Mouse (Mus musculus): ENCODE results near the gene Eif4g3. TPM values are rescaled to one million over a fixed set of nuclear protein-coding genes. Genes with fewer than 3 reads are reported as not detected.

The Eif4g3 gene
- polyA plus RNA-seq, 1 experiment from 2014 or later, result 25.1 TPM

DNA sequence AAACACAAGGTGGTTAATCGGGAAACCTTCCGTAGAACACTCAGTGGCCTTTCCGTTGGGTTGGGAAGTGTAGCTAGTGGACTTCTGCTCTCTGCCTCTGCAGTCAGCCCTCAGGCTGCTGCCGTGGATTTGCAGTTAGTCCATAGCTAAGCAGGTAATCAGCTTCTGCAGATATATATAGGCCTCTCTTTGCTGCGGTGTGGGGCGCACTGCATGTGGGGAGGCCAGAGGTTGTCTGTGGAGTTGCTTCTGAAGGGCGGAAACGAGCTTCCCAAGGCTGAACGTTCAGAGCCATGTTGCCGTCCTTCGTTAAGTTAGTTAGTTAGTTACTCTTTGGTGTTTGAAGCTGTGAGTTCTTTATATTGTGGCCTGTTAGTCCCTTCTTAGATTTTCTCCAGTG, 80.3 kb downstream of the Eif4g3 start:
- WGBS, result 90% methylated on average over 11 of the region's 11 CpGs
- ATAC-seq, result no peak
- H3K27me3 ChIP-seq (replicated peaks), result no peaks in the 10 kb centered on the region
- H3K9ac ChIP-seq, result no peak overlapping the region
- H3K9me3 ChIP-seq, result no peaks in the 10 kb centered on the region
- H3K4me2 ChIP-seq (replicated peaks), result no peak overlapping the region
- 0 out of 2 replicates have a peak, but pooled peaks cover 2% of the 10 kb centered on the region for H3K36me3 ChIP-seq
- no peak overlapping the region for H3K27ac ChIP-seq
- H3K4me3 ChIP-seq (replicated peaks), result no peak overlapping the region
- H3K4me1 ChIP-seq (replicated peaks), result 0 out of 2 replicates have a peak, but pooled peaks cover 4% of the 10 kb centered on the region

DNA sequence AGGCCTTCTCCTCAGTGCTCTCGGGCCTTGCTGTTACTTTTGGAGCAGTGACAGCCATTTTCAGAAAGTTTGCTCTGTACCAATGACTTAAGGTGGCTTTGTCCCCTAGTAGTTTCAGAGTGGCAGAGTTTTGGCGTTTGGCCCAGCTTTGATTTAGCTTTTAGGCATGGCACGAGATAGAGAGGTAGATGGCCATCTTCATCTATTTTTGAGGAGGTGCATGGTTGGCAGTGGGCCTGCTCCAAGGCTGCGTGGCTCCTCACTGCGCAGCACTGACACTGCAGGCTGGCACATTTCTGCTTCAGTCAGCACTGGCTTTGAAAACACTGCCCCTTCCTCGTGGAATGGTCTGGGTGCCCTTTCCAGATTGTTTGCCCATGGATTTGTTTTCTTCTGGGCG, 80.7 kb downstream of the Eif4g3 start:
- Histone ChIP-seq H3K27ac (no peak overlapping the region), H3K9ac (no peak overlapping the region), H3K4me2 (replicated peaks) (no peak overlapping the region), H3K9me3 (no peaks in the 10 kb centered on the region), H3K36me3 (0 out of 2 replicates have a peak, but pooled peaks cover 2% of the 10 kb centered on the region), H3K27me3 (replicated peaks) (no peaks in the 10 kb centered on the region), H3K4me3 (replicated peaks) (no peak overlapping the region), H3K4me1 (replicated peaks) (0 out of 2 replicates have a peak, but pooled peaks cover 4% of the 10 kb centered on the region)
- WGBS, result 69% methylated on average over 7 of the region's 7 CpGs
- no peak for ATAC-seq

DNA sequence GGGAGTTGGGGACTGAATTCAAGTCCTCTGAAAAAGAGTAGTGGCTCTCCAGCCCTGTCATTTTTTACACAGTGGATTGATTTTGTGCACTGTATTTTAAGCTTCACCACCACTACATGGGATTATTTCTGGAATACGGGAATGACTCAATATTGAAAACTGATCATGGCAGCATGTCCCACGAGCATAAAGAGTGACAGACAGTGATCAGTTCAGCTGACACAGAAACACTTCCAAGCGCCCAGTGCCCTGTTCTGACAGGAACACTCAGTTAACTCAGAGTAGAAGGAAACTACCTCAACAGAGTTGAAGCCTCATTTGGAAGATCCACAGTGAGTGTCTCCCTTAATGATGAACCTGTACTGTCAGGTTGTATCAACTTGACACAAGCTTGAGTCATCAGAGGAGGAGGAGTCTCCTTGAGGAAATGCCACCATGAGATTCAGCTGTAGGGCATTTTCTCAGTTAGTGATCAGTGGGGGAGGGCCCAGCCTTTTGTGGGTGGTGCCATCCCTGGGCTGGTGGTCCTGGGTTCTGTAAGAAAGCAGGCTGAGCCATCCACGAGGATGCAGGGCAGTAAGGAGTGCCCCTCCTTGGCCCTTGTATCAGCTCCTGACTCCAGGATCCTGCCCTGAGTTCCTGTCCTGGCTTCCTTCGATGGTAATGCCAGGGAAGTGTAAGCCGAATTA, 82.2 kb downstream of the Eif4g3 start:
- no peak for ATAC-seq

DNA sequence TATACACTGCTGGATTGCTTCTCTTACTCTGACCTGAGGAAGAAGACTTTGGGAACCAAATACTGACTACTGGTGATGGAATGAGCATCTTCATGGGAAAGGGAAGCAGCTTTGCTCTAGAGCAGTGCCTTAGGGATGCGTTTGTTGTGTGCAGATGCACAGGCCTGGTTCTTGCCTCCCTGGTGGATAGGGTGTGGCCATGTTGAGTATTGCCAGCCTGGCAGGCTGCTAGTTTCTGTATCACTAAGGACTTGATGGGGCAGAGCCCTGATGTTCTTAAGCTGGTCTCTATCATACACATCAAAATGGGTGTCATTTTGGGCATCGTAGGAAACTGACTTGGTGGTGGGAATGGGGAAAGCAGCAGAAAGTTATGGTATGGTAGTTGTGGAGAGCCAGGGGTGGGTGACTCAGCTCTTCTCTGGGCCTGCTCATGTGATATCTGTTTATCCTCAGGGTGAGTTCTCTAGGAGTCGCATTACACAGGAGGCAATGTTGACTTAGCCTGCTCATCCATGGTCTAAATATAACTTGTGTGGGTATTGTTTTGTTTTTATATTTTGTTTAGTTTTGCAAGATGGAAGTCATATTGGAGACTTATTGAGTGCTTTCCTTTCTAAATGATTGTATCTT, 85.0 kb downstream of the Eif4g3 start:
- H3K36me3 ChIP-seq, result peaks cover 3% of the 10 kb centered on the region; the same call in 1 of the 2 replicates
- H3K27ac ChIP-seq, result no peak overlapping the region
- H3K4me3 ChIP-seq (replicated peaks), result no peak overlapping the region
- ATAC-seq, result no peak
- no peak overlapping the region for H3K9ac ChIP-seq
- no peaks in the 10 kb centered on the region for H3K9me3 ChIP-seq
- no peak overlapping the region for H3K4me2 ChIP-seq (replicated peaks)
- WGBS, result 80% methylated on average over 3 of the region's 3 CpGs
- H3K4me1 ChIP-seq (replicated peaks), result no peaks in the 10 kb centered on the region
- no peaks in the 10 kb centered on the region for H3K27me3 ChIP-seq (replicated peaks)

More for the DNA sequence above, 82.2 kb downstream of the Eif4g3 start:
- Histone ChIP-seq H3K9ac (no peak overlapping the region), H3K4me3 (replicated peaks) (no peak overlapping the region), H3K27ac (no peak overlapping the region), H3K9me3 (no peaks in the 10 kb centered on the region), H3K36me3 (0 out of 2 replicates have a peak, but pooled peaks cover 2% of the 10 kb centered on the region), H3K4me1 (replicated peaks) (no peaks in the 10 kb centered on the region), H3K27me3 (replicated peaks) (no peaks in the 10 kb centered on the region), H3K4me2 (replicated peaks) (no peak overlapping the region)
- 66% methylated on average over 6 of the region's 6 CpGs for WGBS

DNA sequence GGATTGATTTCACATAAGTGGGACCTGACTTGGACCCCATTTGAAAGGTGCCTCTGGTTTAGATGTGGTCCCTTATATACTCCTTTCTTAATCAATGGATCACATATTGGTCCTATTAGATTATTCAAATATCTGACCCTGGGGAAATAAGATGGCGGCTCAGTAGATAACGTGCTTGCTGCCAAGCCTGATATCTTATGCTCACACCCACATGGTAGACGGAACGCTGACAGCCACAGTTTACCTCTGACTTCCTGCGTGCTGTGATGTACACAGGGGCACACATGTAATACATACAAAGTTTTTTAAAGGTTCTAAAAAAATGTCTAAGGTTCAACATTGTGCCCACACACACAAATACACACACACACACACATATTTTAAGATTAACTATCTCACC, 86.4 kb downstream of the Eif4g3 start:
- no peaks in the 10 kb centered on the region for H3K4me1 ChIP-seq (replicated peaks)
- no peak overlapping the region for H3K4me2 ChIP-seq (replicated peaks)
- H3K36me3 ChIP-seq, result peaks cover 9% of the 10 kb centered on the region
- H3K4me3 ChIP-seq (replicated peaks), result no peak overlapping the region
- no peaks in the 10 kb centered on the region for H3K9me3 ChIP-seq
- 91% methylated on average over 5 of the region's 5 CpGs for WGBS
- H3K9ac ChIP-seq, result no peak overlapping the region
- H3K27ac ChIP-seq, result no peak overlapping the region
- H3K27me3 ChIP-seq (replicated peaks), result no peaks in the 10 kb centered on the region
- ATAC-seq, result no peak

DNA sequence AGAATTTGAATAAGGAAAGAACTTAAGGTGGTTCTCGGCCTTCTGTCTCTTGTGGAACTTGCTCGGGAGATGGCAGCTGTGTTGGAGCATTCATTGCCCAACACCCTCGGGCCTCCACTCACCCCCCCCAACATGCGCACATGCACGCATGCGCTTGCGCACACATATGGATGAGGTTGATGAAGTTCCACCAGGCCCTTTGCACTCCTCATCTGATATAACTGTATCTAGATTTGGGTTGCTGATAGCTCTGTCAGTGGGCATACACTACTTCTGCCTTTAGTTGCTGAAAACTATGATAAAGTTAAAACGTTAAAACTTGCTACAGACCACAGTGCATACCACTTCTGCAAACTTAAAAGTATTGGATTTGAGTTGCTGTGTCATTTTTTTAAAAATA, 89.6 kb downstream of the Eif4g3 start:
- H3K4me2 ChIP-seq (replicated peaks), result no peak overlapping the region
- H3K27me3 ChIP-seq (replicated peaks), result no peaks in the 10 kb centered on the region
- no peaks in the 10 kb centered on the region for H3K9me3 ChIP-seq
- H3K9ac ChIP-seq, result no peak overlapping the region
- H3K36me3 ChIP-seq, result peaks cover 22% of the 10 kb centered on the region
- WGBS, result 91% methylated on average over 8 of the region's 8 CpGs
- no peak overlapping the region for H3K4me3 ChIP-seq (replicated peaks)
- H3K27ac ChIP-seq, result no peak overlapping the region
- no peak for ATAC-seq
- no peaks in the 10 kb centered on the region for H3K4me1 ChIP-seq (replicated peaks)

DNA sequence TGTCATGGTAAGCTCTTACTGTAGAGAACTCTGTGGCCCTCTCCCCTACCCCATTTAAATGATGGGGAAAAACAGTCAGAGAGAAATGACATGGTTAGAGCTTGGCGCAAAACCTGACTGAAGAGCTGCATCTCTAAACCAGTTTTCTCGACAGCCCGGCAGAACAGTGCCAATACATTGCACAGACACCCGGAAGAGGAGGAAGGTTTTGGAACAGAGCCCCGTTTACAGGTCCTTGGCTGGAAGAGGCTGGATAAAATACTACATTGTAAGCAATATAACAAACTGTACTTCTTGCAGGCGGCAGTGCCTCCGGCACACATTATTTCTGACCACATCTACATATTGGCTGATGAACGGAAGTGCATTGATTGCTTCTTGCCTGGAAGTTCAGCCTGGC, 91.3 kb downstream of the Eif4g3 start:
- Histone ChIP-seq H3K9me3 (no peaks in the 10 kb centered on the region), H3K27me3 (replicated peaks) (no peaks in the 10 kb centered on the region), H3K4me1 (replicated peaks) (no peaks in the 10 kb centered on the region), H3K9ac (no peak overlapping the region), H3K4me2 (replicated peaks) (no peak overlapping the region), H3K4me3 (replicated peaks) (no peak overlapping the region), H3K36me3 (peaks cover 19% of the 10 kb centered on the region), H3K27ac (no peak overlapping the region)
- WGBS, result 67% methylated on average over 8 of the region's 8 CpGs
- no peak for ATAC-seq

DNA sequence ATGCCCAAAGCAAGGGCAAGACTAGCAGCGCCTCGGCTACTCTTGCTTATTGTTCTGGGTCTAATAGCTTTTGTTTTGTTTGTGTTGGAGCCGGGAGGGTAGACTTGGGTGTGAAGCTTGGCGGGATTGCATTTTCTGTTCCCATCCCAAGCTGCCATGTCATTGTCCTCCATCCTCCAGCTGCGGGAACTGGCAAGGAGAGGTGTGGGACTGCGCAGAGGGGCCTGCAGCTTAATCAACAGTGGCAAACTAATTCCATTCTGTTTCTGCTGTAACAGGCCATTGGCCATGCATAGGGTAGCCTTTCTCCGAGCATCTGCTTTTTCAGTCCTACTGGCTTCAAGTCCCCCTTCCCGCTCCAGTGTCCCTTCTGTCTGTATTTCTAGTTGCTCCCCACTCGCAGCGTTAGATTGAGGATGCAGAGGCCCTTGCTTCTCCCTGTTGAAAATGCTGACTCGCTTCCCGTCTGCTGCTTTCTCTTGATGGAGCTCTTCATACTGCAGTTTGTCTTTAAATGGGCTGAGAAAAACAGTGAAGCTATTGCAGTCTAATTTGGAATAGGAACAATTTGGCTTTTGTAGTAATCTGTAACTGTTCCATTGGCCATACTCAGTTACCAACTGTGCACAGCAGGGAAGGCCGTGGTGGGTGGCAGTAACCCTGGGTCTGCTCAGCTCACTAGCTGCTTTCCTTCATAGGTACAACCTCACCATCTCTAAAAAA, 92.2 kb downstream of the Eif4g3 start:
- 84% methylated on average over 13 of the region's 13 CpGs for WGBS
- Histone ChIP-seq H3K9me3 (no peaks in the 10 kb centered on the region), H3K9ac (no peak overlapping the region), H3K4me1 (replicated peaks) (no peaks in the 10 kb centered on the region), H3K4me3 (replicated peaks) (no peak overlapping the region), H3K36me3 (peaks cover 19% of the 10 kb centered on the region), H3K27me3 (replicated peaks) (no peaks in the 10 kb centered on the region), H3K4me2 (replicated peaks) (no peak overlapping the region), H3K27ac (no peak overlapping the region)
- no peak for ATAC-seq

DNA sequence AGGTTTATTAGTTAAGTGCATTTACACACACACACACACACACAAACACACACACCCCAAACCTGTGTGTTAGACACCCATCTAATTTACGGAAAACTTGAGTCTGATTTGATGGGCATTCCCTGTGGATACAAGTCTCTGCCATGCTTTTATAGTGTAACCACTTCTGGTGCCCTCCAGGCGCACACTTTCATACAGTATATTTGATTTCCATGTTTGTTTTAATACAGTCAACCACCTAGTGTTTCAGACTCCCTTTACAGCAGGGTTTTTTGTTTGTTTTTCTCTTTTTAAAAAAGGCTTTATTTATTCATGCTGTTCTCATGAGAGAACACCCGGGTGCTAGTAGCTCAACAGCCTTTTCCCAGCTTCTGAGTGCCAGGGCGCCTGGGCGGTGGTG, 94.1 kb downstream of the Eif4g3 start:
- no peak for ATAC-seq
- no peaks in the 10 kb centered on the region for H3K27me3 ChIP-seq (replicated peaks)
- no peak overlapping the region for H3K4me2 ChIP-seq (replicated peaks)
- 84% methylated on average over 5 of the region's 5 CpGs for WGBS
- no peak overlapping the region for H3K4me3 ChIP-seq (replicated peaks)
- peaks cover 19% of the 10 kb centered on the region for H3K36me3 ChIP-seq
- H3K27ac ChIP-seq, result no peak overlapping the region
- H3K4me1 ChIP-seq (replicated peaks), result no peaks in the 10 kb centered on the region
- no peak overlapping the region for H3K9ac ChIP-seq
- H3K9me3 ChIP-seq, result no peaks in the 10 kb centered on the region

DNA sequence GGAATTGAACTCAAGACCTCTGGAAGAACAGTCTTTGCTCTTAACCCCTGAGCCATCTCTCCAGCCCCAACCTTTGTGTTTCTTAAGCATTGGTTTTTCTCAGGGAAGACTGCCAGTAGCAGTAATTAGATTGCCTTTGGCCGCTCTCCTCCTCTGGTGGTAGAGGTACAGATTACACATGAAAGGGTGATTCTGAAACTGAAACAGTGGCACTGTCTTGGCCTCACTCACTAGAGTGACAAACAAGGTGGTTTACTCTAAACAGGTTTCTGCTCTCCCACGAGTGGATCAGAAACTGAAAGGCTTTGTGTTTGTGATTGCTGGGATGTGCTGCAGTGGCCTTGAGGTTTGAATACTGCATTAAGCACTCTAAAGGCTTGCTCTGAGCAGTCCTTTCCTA, 96.7 kb downstream of the Eif4g3 start:
- no peak overlapping the region for H3K4me2 ChIP-seq (replicated peaks)
- ATAC-seq, result no peak
- no peak overlapping the region for H3K9ac ChIP-seq
- H3K4me3 ChIP-seq (replicated peaks), result no peak overlapping the region
- 86% methylated on average over 2 of the region's 2 CpGs for WGBS
- H3K4me1 ChIP-seq (replicated peaks), result no peaks in the 10 kb centered on the region
- H3K9me3 ChIP-seq, result no peaks in the 10 kb centered on the region
- peaks cover 12% of the 10 kb centered on the region for H3K36me3 ChIP-seq
- H3K27me3 ChIP-seq (replicated peaks), result no peaks in the 10 kb centered on the region
- H3K27ac ChIP-seq, result no peak overlapping the region

DNA sequence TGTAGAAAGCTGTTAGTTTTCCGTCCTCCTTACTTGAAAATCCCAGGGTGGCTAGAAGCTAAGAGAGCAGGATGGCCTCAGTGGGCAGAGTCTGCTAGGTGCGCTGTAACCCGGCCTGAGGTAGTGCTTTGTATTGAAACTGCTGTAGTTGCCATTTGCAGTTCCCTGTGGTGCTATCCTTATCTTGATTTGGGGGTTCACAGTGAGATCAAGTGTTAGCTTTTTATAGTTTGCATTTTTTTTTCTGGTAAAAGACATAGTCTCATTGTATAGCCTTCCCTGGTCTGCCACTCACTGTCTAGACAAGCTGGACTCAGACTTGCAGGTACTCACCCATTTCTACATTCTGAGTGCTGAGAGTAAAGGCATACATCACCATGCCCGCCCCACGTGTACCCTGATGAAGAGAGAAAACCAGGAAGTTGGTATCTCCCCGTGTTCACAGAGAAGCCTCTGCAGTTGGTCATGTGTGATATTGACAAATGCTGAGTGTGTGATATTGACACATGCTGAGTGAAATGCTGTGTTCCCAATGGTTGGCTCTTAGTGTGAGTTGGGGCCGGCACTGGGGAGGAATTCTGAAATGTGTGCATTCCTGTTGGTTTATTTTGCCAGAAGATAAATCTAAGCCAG, 98.9 kb downstream of the Eif4g3 start:
- Histone ChIP-seq H3K27ac (no peak overlapping the region), H3K4me3 (replicated peaks) (no peak overlapping the region), H3K9ac (no peak overlapping the region), H3K27me3 (replicated peaks) (no peaks in the 10 kb centered on the region), H3K9me3 (no peaks in the 10 kb centered on the region), H3K36me3 (no peaks in the 10 kb centered on the region), H3K4me2 (replicated peaks) (no peak overlapping the region), H3K4me1 (replicated peaks) (no peaks in the 10 kb centered on the region)
- 80% methylated on average over 7 of the region's 7 CpGs for WGBS
- no peak for ATAC-seq

DNA sequence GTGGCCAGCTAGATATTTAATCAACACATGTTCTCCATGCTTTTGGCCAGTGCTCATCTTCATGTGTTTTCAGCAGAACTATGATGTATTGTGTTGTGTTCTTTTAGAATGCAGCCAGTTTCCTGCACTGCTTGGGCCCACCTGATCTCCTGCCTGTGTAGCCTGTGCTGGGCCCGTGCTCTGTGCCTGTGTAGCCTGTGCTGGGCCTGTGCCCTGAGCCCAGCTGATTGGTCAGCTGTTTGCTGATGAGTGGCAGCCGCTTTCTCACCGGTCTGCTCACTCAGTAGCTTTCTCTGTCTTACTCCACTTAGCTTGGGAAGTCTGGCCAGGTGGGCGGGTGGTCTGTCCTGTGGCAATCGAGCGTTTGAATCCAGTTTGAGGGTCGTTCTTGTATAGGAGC, 107.6 kb downstream of the Eif4g3 start:
- H3K27ac ChIP-seq, result no peak overlapping the region
- H3K27me3 ChIP-seq (replicated peaks), result no peaks in the 10 kb centered on the region
- no peak overlapping the region for H3K4me3 ChIP-seq (replicated peaks)
- H3K4me2 ChIP-seq (replicated peaks), result no peak overlapping the region
- ATAC-seq, result no peak
- H3K9ac ChIP-seq, result no peak overlapping the region
- H3K9me3 ChIP-seq, result no peaks in the 10 kb centered on the region
- 91% methylated on average over 7 of the region's 7 CpGs for WGBS
- no peaks in the 10 kb centered on the region for H3K4me1 ChIP-seq (replicated peaks)
- H3K36me3 ChIP-seq, result peaks cover 33% of the 10 kb centered on the region
